Mouse (Mus musculus): ENCODE measurements around the gene Wdr66.

- no peak for TF ChIP-seq CTCF (IDR thresholded peaks at IDR 0.05; ENCODE audit: borderline replicate concordance, insufficient read depth, low read depth, low read length)
- no peak for TF ChIP-seq POLR2A (IDR thresholded peaks at IDR 0.05; ENCODE audit: borderline replicate concordance, insufficient read depth, low read length)
Observed at GRCm38 (mm10) chr5:123375262-123375661, 123.4 kb downstream of the Wdr66 start.
